Mouse (Mus musculus) spleen, embryonic (tissue): ENCODE results near the gene Mtfr2.

ENCODE experiments used
- CTCF ChIA-PET: fragments of 350-600 bp; sonication (Branson Sonifier 250); formaldehyde crosslinking; loops from one replicate; lab custom pipeline; 2022; lab: Charles Lee

Mtfr2 gene

DNA sequence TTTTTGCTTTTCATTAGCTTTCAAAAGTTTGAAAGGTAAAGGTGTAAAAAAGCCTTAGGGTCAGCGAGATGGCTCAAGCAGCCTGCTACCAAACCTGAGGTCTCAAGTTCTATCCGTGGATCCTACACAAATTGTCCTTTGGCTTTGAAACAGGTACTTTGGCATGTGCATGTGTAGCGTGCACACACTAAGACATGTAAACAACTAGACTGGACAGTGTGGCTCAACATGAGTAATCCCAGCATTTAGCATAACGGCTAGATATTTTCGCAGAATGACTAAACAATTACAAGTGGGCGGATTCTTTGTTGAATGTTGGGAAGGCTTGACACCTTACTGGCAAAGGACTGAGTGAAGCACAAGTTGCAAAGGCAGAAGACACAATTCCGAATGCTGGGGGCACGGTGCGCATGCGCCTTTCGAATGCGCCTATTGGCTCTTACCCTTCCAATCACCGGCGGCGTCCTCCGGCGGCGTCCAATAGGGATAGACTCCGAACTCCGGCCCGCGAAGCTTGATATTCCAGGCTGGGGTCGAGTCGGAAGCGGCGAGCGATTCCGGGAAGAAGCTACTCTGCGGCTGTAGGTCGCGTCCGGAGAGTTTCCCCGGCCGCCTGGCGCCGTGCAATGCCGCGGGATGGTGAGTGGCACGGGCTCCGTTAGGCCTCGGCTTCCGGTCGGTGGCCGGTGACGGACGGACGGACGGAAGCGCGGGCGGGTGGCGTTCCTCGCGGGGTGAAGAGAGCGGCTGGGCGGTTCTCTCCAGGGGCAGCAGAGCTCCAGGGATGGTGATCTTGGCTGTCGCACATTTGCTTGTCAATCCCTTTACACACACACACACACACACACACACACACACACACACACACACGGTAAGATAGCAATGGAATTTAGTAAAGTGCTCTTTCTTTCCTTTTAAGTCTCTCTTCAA, at the start of gene Mtfr2:
Gene Mtfr2 (plus strand): TSS at position 486 of the 930 bp plus-strand sequence.
- CTCF ChIA-PET = interaction anchor here (0.6 to 0.7 kb wide), 2 partner anchors 9 to 1688 kb away, joined by 3 read pairs; no protein-coding TSS in a partner anchor

DNA sequence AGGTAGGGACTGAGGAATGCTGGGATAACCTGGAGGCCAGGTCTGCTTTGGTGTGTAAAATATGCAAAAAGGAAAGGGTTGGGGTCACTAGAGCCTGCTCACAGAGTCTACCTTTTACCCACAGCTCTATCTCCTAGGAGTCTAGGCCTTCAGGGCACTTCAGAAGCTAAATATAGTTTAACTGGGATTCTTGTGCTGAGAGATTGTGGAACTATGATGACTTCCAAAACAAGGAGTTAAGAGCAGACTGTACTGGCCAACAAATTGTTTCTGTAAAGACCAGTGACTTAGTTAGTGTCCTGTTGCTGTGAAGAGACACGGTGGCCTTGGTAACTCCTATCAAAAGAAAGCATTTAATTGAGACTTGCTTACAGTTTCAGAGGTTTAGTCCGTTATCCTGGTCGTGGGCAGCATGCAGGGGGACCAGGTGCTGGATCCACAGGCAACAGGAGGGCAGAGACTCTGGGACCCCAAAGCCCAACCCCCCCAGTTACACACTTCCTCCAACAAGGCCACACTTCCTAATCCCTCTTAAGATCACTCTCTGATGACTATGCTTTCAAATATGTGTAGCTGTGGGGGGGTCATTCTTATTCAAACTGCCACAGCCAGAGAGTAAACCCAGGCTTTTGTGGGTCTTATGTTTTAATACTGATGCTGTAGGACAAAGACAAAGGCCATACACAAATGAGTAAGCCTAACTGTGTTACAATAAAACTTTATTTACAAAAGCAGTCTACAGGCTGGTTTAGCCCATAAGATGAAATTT, 49.2 kb upstream of the Mtfr2 start:
- CTCF ChIA-PET = interaction anchor here (0.5 to 0.6 kb wide), 2 partner anchors 16 to 22 kb away, joined by 3 read pairs; no protein-coding TSS in a partner anchor

DNA sequence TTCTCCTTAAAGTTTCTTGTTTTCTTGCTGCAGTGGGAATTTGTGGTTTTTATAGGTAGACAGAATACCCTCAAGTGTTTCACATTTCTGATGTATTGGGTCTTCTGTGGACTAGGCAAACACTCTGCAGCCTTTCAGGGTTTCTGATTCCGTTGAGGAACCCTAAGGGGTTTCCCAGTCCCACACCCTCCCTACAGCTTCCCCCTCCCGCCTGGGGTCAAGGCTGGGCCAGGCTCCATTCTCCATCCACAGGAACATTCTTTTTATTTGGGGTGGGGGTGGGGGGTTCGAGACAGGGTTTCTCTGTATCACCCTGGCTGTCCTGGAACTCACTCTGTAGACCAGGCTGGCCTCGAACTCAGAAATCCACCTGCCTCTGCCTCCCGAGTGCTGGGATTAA, 48.5 kb upstream of the Mtfr2 start:
- CTCF ChIA-PET = no interaction called here

DNA sequence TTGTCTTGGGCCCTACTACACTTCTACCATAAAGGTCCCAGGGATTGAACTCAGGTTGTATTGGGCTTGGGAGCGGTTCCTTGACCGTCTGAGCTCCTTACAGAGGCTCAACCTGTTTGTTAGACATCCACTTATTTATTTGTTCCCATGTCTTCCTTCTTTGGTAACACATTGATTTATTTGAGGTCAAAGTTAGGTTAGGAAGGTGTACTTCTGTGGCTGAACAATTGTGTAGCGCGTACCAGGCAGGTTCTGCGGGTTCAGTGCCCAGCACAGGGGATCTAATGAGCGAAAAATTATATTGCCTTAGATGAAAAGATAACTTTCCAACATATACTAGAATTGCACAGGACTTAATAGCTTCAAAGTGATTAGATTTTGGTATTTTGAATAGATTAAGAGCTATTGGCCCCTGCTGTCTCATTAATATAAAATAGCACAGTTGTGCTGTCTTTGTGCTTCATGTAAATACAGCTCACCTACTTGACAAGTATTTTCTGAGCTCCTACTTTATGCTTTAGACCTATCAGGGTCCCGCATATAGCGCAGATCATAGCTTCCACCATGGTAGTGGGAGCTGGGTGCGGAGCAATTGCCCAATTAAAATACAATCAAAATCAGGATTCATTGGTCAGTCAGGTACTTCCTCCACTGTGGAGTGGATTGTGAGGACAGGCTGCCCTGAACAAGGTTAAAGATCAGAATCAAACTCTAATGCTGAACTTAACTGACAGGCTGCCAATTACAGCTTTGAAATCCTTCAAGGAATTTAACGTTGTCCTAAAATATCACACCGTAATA, 36.4 kb upstream of the Mtfr2 start:
- CTCF ChIA-PET = interaction anchor here (1.0 kb wide), 1 partner anchor 207 kb away, joined by 3 read pairs; no protein-coding TSS in a partner anchor

DNA sequence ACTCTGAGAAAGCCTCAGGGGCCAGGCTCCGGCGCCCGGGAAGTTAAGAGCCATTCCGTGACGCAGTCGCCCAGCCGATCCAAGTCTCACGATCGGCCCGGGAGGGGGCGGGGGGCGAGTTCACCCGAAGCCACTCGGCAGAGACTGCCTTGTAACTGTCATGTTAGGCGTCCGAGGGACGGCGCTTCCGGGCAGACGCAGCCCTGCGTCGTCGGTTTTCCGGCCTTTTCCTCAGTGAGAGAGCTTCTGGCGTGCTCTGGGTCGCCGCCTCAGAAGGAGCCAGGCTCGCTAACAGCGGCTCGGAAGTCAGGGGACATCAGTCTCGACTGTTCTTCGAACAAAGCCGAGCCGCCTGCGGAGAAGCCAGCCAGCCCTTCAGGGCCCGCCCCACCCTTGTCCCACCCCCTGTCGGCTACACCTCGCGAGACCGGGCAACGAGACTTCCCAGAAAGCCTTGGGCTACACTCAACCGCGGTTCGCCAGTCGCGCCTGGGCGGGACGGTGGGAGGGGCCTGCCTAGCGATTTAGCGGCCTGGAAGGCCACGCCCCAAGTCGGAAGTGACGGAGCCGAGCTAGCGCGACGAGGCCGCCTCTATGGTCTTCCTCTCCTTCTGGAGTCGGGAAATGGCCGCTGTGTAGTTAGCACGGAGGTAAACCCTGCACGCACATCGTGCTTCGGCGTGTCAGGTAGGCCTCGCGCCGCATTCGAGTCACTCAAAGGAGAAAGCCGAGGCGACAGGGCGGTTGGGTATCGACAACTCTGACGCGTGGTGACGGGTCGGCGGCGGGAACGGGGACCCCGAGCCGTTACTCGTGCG, 35.4 kb upstream of the Mtfr2 start, which contains the start of gene Bclaf1:
Gene Bclaf1 (plus strand): TSS at position 552 of the 818 bp plus-strand sequence.
- CTCF ChIA-PET = interaction anchor here (1.0 kb wide), 1 partner anchor 206 kb away, joined by 3 read pairs; no protein-coding TSS in a partner anchor

DNA sequence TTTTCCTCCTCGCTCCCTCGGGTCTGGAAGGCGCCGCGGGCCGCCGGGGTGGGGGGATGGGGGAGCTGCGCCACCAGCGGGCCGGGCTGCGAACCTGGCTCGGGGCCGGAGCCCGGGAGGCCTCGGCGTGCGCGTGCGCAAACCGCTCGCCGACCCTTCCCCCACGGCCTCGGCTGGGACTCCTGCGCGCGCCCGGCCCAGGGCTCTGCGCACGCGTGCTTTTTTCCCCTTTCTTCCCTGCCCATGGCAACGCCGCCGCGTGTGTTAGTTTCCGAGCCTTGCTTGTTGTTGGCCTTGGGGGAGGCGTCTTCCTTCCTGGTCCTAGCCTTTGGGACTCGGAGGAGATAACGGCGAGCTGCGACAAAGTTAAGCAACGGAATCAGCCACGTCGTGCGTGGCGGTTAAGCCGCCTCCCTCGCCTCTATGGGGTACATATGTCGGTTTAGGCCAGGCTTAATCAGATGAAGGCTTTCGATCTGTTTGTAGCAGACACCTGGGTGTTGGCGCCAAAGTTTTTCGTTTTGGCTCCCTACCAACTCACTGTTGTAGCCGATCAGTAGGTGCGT, 34.8 kb upstream of the Mtfr2 start:
- CTCF ChIA-PET = interaction anchor here (0.9 kb wide), 1 partner anchor 13 kb away, joined by 3 read pairs; no protein-coding TSS in a partner anchor

DNA sequence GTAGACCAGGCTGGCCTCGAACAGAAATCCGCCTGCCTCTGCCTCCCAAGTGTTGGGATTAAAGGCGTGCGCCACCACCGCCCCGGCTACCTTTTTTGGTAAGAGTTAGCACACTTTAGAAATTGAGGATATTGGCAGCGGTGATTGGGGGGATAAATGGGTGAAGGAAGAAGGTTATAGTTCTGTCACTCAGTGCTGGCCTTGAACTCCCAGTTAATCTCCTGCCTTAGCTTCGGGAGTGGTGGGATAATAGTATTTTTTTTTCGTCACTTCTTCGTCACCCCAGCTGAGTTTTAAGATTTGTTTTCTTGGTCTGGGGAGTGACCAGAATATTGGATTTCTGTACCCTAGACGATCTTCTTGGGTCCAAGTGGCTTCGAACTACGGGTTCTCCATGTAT, 34.1 kb upstream of the Mtfr2 start:
- CTCF ChIA-PET = interaction anchor here (0.9 kb wide), 1 partner anchor 12 kb away, joined by 3 read pairs; no protein-coding TSS in a partner anchor

DNA sequence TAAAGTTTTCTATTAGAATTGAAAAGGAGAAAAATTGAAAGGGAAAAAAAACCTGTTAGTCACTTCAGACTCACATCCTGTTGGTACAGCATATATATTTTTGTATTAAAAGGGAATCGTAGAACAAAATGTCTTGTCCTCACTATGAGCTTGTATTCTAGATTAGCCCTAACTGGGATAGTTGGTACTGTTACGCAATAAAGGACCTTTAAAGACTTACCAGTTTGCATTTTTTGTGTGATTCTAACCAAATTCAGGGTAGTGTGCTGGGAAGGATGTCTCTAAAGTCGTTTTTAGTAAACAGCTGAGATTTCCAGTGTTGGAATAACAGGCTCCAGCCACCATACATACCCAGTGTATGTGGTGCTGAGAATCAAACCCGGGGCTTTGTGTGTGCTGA, 33.6 kb upstream of the Mtfr2 start:
- CTCF ChIA-PET = interaction anchor here (0.9 to 1.9 kb wide), 3 partner anchors 12 to 31 kb away, joined by 3 to 11 read pairs (median 3); no protein-coding TSS in a partner anchor

DNA sequence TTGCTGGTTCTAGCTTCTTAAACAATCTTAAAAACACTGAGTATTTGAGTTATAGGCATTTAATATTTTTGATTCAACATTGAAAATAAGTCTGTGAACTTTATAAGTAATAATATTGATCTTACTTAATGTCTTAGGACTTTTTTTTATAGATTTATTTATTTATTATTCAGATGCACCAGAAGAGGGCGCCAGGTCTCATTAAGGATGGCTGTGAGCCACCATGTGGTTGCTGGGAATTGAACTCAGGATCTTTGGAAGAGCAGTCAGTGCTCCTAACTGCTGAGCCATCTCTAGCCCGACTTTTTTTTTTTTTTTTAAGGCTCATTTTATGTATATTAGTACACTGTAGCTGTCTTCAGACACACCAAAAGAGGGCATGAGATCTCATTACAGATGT, 32.8 kb upstream of the Mtfr2 start:
- CTCF ChIA-PET = interaction anchor here (0.6 to 1.9 kb wide), 5 partner anchors 17 to 207 kb away, joined by 3 to 11 read pairs (median 3); no protein-coding TSS in a partner anchor

DNA sequence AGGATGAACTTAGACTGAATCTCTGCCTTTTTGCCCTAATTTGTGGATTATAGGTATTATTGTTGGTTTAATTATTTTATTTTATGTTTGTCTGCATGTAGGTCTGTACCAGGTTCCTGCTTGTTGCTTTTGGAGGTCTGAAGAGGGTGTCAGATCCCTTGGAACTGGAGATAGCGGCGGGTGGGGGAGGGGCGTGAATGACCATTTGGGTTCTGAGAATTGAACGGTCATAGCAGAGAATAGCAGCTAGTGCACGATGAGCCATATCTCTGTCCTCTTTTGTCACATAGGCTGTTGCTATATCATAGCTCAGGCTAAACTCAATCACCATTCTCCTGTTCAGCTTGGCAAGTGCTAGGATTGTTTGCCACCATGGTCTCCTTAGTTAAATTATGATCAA, 30.1 kb upstream of the Mtfr2 start:
- CTCF ChIA-PET = no interaction called here

DNA sequence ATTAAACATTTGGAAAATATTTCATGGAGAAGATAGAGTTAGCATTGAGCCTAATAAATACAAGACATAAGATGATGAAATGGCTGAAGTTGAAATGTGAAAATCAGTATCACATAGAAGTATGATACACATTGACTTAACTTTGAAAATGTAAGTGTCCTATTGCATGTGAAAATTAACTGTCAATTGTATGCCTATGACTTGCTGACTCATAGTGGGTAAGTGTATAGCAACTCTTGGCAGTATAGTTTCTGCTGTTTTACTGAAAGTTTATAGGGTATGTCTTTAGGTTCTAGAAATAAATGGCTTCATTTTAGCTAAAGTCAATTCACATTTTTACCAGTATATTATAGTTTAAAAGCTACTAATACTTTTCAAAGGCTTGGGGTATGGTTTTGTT, 21.3 kb upstream of the Mtfr2 start:
- CTCF ChIA-PET = no interaction called here

DNA sequence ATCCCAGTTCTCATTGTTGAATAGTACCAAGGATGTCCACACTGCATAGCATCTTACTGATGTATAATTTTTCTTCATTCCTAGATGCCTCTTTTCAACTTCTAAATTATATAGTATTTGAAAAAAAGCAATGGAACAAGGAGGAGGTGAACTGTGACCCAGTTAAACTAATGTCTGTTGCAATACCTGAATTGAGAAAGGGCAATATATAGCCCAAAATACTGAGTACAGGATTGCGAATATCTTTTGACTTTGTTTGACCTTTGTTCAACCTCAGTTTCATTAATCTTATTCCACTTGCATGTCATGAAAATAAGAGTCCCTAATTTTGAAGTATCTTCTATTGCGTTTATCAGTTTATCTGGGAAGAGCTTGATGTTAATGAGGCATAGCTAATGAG, 16.3 kb upstream of the Mtfr2 start:
- CTCF ChIA-PET = no interaction called here

DNA sequence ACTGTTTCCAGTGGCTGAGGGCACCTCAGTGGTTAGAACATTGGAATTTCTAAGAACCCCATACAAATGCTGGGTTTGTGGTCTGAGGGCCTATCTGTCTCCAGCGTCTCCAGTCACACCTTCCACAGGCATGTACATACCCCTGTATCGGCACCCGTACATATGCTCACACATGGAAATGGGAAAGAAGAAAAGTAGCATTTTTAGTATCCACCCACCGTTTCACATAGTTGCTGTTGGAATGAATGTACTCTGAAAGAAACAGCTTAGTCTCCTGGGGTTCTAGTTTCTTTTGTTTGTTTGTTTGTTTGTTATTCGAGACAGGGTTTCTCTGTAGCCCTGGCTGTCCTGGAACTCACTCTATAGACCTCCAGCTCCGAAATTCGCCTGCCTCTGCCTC, 9.7 kb upstream of the Mtfr2 start:
- CTCF ChIA-PET = no interaction called here

DNA sequence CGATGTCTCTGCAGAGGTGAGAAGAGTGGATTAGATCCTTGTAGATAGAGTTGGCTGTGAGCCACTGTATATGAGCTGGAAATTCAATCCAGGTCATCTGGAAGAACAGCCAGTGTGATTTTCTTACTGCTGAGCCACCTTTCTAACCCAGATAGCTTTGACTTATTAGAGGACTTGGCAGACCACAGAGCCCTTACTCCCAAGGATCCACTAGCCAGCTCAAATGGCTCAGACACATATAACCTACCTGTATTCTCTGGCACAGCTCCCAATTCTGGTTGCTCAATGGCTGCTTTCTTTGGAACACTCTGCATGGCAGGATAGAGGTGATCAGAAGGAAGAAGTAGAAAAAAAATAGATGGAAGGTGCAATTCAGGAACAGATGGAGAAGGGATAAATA, 1.8 kb upstream of the Mtfr2 start:
- CTCF ChIA-PET = interaction anchor here (0.9 kb wide), 1 partner anchor 673 kb away, joined by 4 read pairs; no protein-coding TSS in a partner anchor

DNA sequence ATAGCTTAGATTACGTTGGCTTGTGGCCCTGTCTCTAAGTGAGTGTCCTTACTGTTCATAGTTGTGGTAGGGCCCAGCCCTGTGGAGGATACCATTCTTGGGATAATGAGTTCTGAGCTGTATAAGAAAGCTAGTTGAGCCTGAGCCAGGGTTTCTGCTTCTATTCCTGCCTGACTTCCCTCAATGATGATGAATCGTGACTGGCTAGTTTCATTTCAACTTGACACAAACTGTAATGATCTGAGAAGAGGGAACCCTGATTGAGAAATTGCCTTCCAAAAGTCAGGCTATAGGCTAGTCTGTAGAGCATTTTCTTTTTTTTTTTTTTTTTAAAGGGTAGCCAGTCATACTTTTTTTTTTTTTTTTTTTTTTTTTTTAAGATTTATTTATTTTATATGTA, 1.3 kb downstream of the Mtfr2 start:
- CTCF ChIA-PET = interaction anchor here (0.7 kb wide), 1 partner anchor 59 kb away, joined by 8 read pairs; no protein-coding TSS in a partner anchor

DNA sequence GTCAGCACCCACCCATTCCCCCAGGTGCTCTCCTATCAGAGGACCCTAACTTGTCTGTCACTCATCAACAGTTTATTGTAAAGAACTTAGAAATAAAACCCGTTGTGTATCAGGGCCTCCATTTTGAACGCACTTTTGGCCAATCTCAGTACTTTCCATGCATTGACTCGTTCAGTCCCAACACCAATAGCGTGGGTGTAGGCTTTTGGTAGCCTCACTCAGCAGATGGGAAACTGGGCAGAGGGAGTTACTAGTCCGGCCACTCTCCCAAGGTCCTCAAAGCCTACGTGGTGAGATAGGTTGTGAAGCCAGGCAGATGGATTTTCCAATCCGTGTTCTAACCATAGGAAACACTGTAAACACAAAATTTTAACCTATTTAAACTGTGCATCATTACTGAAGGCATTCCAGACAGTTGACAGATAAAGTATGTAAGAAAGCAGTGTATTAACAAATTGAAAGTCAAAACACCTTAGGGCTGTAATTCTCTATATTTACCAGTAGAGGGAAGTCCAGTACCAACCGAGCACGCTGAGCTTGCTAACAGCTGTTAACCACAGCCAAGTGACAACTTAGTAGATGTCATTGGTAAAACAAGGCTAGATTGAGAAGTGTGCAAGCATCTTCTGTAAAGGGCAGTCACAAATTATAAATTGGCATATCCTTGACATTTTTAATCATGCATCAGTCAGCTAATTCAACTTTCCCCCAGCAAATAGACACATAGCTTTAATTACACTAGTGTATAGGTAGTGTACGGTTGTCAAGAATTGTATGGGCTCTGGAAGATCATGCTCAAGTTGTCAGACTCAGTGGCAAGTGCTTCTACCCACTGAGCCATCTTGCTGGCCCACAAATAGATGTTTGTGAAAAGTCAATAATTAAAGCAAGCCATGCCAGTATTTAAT, 14.2 kb downstream of the Mtfr2 start:
- CTCF ChIA-PET = no interaction called here

DNA sequence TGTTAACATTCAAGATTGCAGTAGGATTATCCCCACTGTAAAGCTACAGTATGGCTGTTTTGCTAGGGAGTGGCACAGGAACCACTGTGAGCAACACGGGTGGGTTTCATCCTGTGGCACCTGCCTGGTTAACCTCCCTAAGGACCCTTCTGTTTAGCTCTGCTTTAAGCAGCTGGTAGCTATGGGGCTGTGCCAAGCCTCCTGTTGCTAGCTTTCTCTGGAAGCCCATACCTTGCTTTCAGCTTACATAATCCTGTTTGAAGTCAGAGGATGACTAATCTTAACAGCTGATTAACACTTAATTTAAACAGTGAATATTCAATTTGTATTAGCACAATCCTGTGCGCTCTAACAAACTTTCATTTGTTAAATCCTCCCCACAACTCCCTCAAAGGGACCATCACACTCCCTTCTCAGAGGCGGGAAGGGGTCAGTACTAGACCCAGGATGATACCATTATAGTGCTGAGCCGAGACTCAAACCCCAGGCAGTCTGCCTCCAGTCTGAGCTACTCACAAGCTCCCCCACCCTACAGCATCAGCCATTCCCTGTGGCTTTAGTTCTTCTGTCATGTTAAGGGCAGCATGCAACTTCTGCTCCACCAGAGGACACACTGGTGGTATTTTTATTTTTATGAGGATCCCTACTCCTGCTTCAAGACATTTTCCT, 15.0 kb downstream of the Mtfr2 start:
- CTCF ChIA-PET = no interaction called here

DNA sequence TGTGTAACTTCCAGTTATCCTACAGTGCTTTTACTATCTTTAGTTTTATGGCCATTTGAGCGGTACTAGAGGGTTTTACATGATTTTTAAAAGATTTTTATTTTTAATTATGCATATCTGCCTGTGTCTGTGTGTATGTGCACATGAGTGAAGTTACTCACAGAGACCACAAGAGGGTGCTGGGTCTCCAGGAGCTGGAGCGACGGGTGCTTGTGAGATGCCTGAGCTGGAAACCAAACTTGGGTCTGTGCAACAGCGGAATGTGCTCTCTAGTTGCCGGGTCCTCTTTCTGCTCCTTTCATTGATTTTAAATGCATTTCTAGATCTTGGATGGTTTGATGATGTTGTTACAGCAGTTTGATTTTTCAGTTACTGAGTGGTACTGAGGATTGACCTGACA, 24.5 kb downstream of the Mtfr2 start:
- CTCF ChIA-PET = no interaction called here
